Mouse (Mus musculus) common myeloid progenitor, adult 5-6 weeks (primary cell): Measurements from ENCODE around the gene Usp21. TPM values are rescaled to one million over a fixed set of nuclear protein-coding genes. Genes with fewer than 3 reads are reported as not detected.
A peak's percentile ranks its signal among the peaks of the same experiment; 100 is the strongest.

Source experiments
- ATAC-seq: replicated peaks from 2 replicates; pipeline ENCODE4 v1.8.0; 2016; ENCODE audit warnings: low read depth, mild to moderate bottlenecking, moderate TSS enrichment, inconsistent platforms; ENCODE audit not compliant: poor library complexity, severe bottlenecking
- total RNA-seq: library from RNA; stranded (forward); fragments of 200-1000, 187-1606 nt; gene quantifications from 2 replicates; pipeline ENCODE4 v1.2.3, GENCODE M21; 2017

Usp21 gene
- total RNA-seq, 1 experiment from 2014 or later, result 15.7 TPM

- no peak for ATAC-seq
Measured at GRCm38 (mm10) chr1:171285096-171285892, 2.5 kb downstream of the Usp21 start.

GRCm38 (mm10) chr1:171284491-171284890, 3.3 kb downstream of the Usp21 start:
- ATAC-seq, result no peak

- no peak for ATAC-seq
Measured at GRCm38 (mm10) chr1:171283188-171284160, 4.3 kb downstream of the Usp21 start.

- no peak for ATAC-seq
Measured at GRCm38 (mm10) chr1:171282086-171282805, 5.5 kb downstream of the Usp21 start.

- ATAC-seq, result peak; percentile 50
Measured at GRCm38 (mm10) chr1:171281528-171281923, 6.3 kb downstream of the Usp21 start.

- ATAC-seq, result peak; percentile 89
Measured at GRCm38 (mm10) chr1:171280916-171281527, 6.8 kb downstream of the Usp21 start, which contains the start of gene Ppox. TSS of gene Ppox (minus strand) at chr1:171281186.

- no peak for ATAC-seq
Measured at GRCm38 (mm10) chr1:171280250-171280915, 7.4 kb downstream of the Usp21 start.

GRCm38 (mm10) chr1:171279721-171280120, 8.1 kb downstream of the Usp21 start:
- no peak for ATAC-seq

GRCm38 (mm10) chr1:171279012-171279705, 8.6 kb downstream of the Usp21 start:
- ATAC-seq, result no peak

- no peak for ATAC-seq
Measured at GRCm38 (mm10) chr1:171278436-171278835, 9.4 kb downstream of the Usp21 start.

- ATAC-seq, result no peak
Measured at GRCm38 (mm10) chr1:171277736-171278135, 10.1 kb downstream of the Usp21 start.

GRCm38 (mm10) chr1:171276110-171276748, 11.6 kb downstream of the Usp21 start:
- no peak for ATAC-seq

- no peak for ATAC-seq
Measured at GRCm38 (mm10) chr1:171275144-171275734, 12.6 kb downstream of the Usp21 start.

GRCm38 (mm10) chr1:171274171-171274570, 13.6 kb downstream of the Usp21 start:
- ATAC-seq, result no peak

- ATAC-seq, result peak; percentile 40
Measured at GRCm38 (mm10) chr1:171272086-171272485, 15.7 kb downstream of the Usp21 start.

- no peak for ATAC-seq
Measured at GRCm38 (mm10) chr1:171271622-171272021, 16.2 kb downstream of the Usp21 start.

GRCm38 (mm10) chr1:171271196-171271595, 16.6 kb downstream of the Usp21 start:
- no peak for ATAC-seq

- peak; percentile 52 for ATAC-seq
Measured at GRCm38 (mm10) chr1:171270573-171270900, 17.3 kb downstream of the Usp21 start.
